Mouse (Mus musculus) gonadal fat pad, adult 2 months (tissue): ENCODE data around the gene Spata9. TPM values are rescaled to one million over a fixed set of nuclear protein-coding genes. Genes with fewer than 3 reads are reported as not detected.
"Not testable (repeated sequence)": the region's sequence is repeated elsewhere in the genome, so short reads cannot be mapped to it uniquely, and the experiment has no call there.

Source experiments
- DNase-seq: peaks from one replicate; pipeline ENCODE4 v3.0.0-alpha.2; 2012; ENCODE audit warnings: low read depth
- polyA plus RNA-seq: library from polyadenylated mRNA; depleted of rRNA; stranded (reverse); fragments of >200 nt; gene quantifications from 2 replicates; pipeline ENCODE4 v1.2.3, GENCODE M21; 2012; rRNA removed

The Spata9 gene
- polyA plus RNA-seq = 0.45 and 0.60 TPM in 2 replicates

DNA sequence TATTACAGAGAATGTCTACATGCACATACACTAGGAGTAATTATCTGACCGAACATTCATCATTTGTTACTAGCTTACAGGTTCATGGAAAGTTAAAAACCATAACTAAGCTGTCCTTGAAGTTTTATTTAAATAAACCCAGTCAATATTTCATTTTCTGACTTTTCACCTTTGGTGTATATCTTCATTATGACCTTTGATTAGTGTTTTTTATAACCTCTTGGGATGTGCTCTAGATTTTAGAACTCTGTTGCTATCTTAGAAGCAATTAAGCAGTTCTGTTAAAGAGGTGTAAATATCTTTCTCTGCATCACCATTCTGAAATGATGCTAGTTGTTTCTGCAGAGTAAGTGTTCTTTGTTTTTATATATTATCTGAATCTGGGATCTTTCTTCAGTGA is at the start of gene Spata9:
TSS of gene Spata9 (plus strand) at position 301 of the 400 bp plus-strand sequence.
- no peak for DNase-seq

DNA sequence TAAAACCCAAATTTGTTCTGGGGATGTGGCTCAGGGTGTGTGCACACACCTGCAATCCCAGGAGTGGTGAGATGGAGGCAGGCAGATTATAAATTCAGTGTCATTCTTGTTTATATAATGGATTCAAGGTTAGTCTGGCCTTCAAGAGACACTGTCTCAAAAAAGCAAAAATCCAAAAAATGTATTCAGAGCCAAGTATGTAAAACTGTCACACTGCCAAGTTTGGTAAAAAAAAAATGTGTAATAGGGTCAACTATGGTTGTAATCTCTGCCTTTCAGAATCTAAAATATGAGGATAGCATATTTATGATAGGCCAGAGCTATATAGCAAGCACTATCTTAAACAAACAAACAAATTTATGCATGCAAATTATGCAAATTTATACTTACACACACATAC is 39.0 kb upstream of the Spata9 start:
- DNase-seq = no peak

DNA sequence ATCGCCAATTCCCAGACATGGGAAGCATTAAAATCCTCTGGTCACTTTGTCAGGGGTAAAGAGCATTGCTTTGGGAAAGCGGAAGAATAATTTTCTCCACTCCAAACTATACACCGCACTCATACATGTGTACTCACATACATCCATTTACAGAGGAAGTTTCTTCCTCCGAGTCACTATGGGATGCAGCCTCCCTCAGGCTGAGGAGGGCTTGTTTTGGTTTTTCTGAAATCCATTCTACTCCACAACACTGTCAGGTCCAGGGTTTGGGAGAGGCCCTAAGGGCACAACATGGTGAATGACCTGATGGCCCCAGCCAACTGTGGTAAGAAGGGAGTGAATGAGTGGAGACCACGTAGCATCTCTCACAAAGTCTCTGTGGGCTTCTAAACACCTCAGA is 37.9 kb upstream of the Spata9 start:
- not testable (repeated sequence) for DNase-seq

DNA sequence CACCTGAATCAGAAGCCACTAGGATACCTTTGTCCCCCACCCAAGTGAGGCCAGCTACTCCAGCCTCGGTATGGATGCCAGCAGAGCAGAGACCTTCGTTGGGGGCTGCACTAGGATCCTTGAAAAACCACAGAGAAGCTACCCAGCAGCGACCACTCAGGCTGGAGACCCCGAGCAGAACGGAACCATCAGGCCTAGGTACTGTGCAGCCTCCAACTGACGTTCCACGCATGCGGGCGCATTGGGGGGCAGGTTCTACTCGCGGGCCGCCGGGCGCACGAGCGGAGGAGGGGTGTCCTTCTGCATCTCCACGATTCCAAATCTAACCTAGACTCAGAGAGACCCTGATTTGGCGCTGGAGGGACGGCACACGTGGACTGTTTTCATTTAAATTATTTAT is 36.9 kb upstream of the Spata9 start:
- no peak for DNase-seq

DNA sequence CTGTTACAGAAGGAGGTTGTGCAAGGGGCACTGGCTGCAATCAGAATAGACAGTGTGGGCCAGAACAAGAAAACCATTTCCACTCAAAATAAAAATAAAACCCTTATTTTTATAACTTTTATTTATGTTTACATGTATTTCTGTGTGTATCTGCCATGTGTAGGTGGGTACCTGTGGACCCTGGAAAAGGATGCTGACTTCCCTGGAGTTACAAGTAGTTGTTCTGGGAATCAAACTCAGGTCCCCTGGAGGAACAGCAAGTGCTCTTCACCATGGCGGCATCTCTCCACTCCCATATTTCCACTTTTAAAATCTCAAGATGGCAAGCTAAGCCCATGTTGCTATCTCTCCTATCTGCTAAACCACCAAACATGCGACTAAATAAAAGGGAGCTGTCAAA is 36.3 kb upstream of the Spata9 start:
- no peak for DNase-seq

DNA sequence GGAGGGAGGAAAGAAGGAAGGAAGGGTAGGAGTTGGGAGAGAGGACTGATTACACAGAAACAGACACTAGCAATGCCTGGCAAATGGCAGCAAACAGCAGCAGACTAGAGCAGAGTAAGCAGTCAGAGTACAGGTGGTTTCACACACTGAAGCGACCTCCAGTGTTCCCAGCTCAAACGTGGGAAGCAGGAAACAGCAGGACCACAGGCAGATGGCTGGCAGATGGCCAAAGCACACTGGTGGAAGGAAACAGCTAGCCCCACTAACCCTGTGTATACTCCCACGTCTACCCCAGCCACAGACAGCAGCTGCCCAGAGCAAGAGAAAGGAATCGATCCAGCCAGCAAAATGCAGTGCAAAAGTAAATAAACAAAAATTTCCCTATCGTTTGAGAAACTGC is 35.9 kb upstream of the Spata9 start:
- no peak for DNase-seq

DNA sequence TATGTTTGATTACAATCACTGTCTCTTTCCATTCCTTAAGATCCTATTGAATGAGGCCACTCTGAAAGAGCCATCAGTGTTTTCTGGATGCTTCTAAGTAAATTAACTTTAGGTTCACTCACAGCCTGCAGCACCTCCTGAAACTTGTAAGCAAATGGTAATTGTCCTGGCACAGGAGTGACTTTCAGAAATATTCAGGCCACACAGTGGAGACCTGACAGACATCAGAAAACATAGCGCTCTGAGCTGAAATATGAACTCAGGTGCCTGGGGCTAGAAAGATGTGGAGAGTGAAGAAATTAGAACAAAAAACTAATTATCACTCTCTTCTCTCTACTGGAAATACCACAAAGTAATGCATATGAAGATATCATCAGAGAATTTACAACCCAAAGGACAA is 33.7 kb upstream of the Spata9 start:
- DNase-seq = no peak

DNA sequence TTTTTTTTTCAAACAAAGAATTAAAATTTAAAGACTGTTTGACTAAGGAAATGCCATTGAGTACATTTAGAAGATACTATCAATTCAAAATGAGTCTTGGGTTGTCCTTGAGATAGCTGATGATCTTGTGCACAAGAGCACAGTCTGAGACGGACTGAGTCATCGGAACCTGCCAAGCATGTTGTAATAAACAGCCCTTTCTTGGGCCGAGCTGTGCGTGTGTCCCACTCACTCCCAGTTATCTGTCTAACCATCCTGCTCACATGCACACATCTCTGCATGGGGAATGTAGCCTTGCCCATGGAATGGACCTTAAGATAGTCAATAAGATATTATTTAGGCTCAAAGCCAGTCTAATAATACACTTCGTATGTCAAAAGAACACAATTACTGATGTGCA is 28.1 kb upstream of the Spata9 start:
- no peak for DNase-seq

DNA sequence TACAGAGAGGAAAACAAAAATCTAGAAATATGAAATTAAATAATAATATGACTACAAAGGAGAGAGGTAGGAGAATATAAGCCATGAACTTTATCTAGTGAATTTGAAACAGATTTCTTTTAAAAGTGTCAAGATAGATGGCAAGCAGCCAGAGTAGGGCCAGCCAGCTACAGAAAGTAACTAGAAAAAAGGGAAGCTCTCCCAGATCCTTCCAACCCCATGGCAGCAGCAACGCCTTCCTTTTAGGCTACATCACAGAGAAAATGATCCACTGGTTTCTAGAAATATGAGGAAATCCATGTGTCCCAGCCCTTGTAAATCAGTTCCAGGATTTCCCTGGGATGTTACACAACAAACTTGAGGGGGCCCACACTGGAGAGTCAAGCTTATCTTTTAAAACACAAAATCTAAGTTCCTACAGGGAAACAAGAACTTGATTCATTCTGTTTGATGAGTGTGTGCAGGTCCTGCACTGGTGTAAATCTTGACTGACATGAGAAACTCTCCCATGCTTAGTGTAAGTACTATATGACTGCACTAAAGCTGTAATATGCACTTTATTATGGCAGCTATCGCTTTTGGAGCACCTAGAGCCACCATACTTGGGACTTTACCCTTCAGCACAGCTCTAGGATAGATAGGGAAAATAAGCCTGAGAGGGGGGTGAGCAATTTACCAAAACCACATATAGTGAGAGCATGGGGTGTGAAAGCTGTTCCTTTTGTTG is 26.0 kb upstream of the Spata9 start:
- DNase-seq = no peak

DNA sequence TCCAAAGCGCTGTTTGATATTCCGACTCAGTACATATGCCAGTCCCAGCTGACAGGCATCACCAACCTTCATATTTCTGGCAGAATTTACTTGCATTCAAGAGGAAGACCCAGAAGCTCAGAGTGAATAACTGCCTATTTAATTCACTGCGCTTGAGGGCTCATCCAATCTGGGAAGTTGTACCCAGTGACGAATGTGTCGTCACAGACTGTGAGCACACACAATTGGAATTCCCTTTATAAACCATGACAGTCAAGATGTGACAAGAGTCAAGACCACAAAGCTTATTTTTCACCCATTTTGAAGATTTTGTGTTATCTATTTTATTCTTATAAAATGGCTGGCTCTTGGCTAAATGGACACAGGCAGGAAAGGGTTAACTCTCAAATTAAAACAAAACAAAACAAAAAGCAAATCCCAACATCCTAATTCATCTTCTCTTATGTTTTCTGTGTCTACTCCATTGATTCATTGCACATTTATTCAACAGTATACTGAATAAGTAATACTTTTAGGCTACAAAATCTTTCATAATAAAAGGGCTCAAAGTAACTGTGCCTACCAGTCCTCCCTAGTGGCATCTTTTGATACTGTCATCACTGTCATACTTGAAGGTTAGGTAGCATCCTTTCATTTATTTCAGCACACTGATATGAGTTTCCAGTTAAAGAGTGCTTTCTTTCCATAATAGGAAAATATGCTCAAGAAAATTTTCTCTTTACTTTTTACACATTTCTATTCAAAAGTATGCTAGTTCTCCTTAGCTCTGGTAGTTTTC is 25.2 kb upstream of the Spata9 start:
- DNase-seq = no peak

DNA sequence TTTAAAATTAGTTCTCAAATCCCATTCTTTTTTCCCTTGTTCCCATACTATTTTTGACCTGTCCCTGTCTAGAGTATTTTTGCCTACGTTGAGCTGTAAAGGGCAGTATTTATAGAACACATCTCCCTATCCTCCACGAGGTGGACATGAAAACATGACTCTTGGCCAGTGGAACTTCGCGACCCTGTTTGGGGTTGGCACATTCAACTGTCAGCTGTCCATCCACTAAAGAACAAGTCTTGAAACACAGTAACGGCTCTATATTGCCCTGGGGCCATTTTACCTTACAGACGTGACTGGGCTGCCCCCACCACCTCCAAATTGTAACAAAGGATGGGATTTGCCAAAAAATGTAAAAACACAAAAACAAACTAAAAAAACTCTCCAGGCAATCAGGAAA is 24.2 kb upstream of the Spata9 start:
- no peak for DNase-seq

DNA sequence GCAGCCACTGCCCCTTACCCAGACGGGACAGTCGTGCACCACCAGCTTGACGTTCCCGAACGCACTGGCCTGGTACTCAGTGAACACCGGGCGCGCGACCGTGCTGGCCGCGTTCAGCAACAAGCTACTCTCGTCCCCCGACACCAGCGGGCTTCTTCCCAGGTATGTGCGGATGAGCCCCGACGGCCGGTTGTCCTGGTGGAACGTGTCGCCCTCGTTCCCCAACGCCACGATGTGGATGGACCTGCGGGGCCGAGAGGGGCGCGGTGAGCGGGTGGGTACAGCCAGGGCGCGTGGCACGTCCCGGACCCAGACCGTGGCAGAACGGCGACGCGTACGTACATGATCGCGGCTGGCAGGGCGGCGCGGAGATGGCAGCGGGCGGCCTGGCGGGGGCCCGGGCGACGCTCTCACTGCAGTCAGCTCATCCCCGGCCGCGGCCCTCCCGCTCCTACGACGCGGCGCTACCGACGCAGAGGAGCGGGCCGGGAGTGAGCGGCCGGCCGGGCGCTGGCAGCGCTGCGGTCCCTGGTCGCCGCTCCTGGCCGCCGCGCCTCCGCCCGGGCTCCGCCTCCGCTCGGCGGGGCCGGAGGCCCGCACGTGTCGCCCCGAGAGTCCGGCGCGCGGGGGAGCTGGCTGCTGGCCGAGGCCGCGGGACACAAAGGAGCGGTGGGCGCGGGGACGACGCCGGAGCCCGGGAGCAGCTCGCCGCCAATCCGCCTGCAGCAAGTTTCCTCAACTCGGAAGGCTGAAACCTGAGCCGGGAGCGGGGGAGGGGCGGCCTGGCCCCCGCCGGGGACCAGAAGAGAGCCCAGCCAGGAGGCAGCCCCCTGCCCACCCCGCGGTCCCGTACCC is 23.5 kb upstream of the Spata9 start, which contains the start of gene Rhobtb3:
TSS of gene Rhobtb3 (minus strand) at position 737 of the 855 bp plus-strand sequence.
- no peak for DNase-seq

DNA sequence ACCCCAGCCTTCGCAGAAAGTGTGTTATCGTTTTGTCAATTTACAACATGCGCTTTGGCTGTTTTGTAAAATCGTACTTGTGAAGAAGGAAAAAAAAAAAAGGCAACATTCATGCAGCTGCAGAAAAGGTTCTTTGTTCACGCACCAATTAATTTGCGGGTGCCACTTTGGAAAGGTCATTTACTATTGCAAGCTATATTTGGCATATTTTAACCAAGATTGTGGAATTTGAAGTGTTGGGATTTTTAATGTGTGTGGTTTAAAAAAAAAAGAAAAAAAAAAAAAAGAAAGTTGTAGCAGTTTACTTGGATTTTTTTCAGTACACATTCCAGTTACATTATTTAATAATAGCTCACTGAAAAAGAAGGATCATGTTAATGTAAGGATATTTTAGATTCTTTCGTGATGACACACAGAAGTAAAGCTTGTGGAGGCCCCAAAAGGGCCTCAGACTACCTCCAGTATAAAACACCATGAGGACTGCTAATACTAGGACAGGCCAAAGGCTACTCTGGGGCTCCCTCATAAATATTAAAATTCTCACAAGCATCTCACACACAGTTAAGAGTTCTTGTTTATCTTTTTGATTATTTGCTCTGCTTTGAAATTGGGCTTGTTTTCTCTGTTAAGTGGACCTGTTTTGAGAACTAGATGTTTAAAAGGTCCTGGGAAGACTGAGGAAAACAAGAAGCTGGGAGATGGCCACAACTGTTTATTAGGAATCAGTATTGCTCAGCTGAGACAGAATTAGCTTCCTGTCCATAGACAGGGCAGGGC is 22.7 kb upstream of the Spata9 start:
- no peak for DNase-seq

DNA sequence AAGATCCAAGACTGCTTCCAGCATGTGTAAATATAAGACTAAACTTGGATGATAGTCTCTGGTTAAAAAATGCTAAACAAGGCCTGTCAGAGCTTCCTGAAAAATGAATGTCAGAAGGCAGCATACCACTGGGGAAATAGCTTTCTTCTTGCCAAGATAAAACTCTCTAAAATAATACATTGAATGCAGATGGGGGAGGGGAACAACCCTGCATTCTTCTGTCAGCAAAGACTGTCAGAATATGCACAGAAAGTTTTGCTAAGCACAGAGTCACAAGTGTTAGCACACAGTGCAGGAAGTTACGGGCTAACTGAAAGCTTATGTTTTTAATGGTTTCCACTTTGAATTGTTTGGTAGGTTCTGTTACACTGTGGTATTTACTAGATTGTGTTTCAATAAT is 16.7 kb upstream of the Spata9 start:
- no peak for DNase-seq

DNA sequence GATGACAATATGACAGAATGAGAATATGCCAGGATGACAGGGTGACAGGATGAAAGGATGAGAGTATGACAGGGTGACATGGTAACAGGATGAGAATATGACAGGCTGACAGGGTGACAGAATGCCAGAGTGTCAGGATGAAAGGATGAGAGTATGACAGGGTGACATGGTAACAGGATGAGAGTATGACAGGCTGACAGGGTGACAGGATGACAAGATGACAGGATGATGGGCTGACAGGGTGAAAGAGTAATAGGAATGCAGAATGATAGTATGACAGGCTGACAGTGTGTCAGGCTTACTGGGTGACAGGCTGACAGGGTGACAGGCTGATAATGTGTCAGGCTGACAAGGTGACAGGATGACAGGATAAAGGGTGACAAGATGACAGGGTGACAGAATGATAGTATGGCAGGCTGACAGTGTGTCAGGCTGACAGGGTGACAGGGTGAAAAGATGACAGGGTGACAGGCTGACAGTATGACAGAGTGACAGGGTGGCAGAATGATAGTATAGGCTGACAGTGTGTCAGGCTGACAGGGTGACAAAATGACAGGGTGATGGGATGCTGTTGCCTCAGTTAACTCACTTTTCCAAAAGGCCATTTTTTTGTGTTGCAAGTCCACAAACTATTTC is 11.5 kb upstream of the Spata9 start:
- no peak for DNase-seq

DNA sequence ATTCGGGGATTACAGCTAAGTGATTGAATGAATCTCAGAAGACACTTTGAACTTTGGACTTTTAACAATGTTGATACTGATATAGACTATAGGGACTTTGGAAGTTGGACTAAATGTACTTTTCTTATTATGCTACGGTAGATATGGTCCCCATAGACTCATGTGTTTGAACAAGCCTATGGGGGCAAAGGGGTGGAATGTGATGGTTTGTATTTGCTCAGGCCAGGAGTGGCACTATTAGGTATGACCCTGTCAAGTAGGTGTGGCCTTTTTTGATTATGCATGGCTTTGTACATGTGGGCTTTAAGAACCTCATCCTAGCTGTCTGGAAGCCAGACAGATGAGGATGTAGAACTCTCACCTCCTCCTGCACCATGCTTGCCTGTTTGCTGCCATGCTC is 7.5 kb downstream of the Spata9 start:
- no peak for DNase-seq

DNA sequence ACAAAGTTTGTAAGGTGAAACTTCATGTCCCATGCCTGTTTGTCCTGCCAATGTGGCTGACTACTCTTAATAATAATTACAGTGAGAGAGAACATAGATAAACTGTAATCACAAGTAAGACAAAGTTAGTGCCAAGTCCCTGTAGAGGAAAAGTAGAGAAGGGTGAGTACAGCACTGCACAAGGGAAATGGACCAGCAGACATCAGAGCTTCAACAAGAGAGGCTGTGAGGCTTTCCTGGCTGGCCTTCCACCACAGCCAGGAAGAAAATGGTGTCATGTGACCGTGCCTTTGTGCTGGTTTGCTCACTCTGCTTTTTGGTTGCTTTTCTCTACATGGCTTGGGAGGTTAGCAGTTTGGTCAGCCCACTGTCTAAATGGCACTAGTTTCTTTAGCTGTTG is 8.7 kb downstream of the Spata9 start:
- no peak for DNase-seq

DNA sequence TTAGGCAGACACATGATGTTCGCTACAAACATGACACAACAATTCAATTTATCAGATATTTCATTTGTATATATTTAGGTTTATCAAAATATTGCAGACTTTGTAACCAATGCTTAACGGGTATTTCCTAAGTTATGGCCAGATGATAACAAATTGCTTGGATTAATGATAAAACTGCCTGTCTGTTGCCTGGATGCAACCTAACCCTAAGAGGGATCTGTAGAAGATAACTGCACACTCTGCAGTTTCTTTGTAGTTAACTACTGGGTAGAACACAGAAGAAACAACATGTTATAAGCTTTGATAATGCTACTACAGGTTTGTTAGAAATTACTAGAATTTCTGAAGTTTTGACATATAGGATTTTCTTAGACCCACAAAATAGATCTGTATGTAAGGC is 9.3 kb downstream of the Spata9 start:
- no peak for DNase-seq

DNA sequence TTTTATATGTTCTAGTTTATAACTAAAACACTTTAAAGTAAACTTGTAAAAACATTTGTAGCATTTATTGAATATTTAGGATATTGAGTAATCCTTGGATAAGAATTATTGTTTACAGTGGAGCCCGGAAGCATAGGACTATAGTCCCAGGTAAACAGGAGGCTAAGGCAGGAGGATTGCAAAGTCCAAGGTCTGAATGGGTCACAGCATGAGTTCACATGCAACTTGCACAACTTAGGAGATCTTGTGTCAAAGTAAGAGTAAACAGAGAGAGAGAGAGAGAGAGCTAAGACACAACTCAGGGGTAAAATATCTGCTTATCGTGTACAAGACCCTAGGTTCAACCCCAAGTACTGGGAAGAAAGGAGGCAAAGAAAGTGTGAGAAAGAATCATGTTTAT is 9.7 kb downstream of the Spata9 start:
- DNase-seq = no peak

DNA sequence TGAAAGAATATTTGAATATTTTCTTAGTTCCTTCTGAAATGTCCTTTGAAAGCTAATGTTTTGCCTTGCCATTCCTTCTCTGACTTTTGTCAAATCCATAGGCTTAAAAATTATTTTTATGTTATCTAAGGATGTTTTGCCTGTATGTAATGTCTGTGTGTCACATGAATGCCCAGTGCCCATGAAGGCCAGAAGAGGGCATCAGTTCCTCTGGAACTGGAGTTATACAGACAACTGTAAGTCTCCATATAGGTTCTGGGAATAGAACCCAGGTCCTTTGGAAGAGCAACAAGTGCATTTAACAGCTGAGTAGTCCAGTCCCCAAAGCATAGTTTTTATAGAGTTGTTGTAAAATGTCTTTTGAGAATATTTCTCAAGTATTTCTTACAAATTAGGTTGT is 15.0 kb downstream of the Spata9 start:
- DNase-seq = no peak

DNA sequence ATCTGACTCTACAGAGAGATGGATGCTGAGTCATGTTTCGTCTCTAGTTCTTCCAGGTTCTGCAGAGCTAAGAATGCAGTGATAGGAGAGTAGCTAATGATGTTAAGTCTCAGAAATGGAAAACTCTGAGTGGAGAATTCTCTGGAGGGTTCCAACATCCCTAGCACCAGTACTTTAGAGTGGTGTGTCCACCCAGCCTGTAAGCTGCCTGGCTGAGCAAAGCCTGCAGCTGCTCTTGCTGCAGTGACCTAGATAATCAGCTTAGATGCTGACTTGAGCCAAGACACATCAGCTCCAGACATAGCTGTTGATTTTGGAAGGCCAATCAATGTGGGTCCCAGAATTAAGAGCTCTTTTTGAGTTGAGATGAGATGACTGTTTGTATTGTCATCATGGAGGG is 21.1 kb downstream of the Spata9 start:
- DNase-seq = no peak
